Mouse (Mus musculus) kidney, postnatal 4 days (tissue): ENCODE data around the gene Olfr95.
A peak's percentile ranks its signal among the peaks of the same experiment; 100 is the strongest.
"Not testable (repeated sequence)": the region's sequence is repeated elsewhere in the genome, so short reads cannot be mapped to it uniquely, and the experiment has no call there.

ENCODE experiments used
- DNase-seq, 2 experiments: peaks; one replicate each; pipeline ENCODE4 v3.0.0; 2021; ENCODE audit warnings: mixed read lengths in 2 of 2

The Olfr95 gene

DNA sequence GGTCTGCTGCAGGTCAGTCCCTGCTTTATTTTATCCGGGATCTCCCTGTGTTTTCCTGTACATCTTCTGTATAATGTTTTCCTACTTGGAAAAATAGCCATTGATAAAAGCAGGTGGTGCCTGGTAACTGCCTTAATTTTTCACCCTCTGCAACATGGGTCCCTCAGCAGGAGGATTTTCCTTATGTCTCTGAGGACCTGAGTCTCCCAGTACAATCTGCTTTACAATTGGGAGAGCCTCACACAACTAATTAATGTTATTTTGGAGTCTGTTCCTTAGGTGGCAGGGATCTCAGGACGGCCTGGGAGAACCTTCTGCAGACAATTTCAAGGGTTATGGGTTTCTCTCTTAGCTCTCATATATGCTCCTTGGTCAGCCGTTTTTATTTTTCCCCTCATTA, at the start of gene Olfr95:
Gene Olfr95, minus strand, starts transcription at position 101 of the 400 bp plus-strand sequence.
- DNase-seq, result no peak

DNA sequence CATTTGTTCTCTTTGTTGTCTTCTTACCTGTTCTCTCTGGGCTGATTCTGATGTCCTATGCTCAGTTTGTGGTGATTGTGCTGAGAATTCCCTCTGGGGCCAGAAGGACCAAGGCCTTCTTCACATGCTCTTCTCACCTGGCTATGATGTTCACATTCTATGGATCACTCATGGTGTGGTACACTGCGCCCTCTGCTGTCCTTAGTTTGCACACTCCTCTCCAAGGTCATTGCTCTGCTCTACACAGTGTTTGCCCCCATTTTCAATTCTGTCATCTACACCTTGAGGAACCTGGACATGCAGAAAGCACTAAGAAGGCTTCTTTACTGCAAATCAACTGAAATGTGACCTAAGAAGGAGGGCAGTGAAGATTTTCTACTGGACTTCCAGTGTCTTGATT, 37.6 kb upstream of the Olfr95 start:
- peak; percentile 6 to 9 for DNase-seq

DNA sequence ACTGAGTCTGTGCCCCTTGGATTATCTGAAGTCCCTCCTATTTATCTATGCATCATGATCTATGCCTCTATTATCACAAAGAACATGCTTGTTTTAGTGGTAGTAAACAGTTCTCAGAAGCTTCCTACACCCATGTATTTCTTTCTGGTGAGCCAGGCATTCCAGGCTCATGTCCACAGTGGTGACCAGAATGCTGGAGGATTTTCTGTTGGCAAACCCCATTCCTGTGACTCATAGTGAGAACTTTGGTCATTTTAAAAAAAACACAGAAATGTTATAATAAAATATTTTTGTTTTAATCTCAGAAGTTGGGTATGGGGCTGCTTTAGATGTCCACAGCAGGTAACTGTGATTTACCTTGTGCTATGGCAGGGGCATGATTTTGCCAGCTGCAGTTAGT, 36.5 kb upstream of the Olfr95 start:
- DNase-seq, result no peak

DNA sequence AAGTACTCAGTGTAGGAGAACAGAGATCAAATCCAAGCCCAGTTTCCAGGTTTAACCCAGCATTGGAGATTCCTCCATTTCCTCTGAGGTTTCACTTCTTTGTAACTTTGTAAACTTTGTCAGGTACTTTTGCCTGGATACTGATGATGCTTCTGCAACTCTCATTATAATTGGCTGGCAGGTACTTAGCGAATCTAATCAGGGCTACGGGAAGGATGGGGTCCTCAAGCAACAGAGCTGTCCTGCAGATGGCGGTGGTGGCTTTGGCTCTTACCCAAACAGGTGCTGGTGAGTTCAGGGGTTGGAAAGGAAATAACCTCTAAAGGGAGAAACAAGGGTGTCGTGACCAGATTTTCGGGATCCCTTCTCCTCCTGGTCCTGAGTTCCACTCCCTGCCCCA, 33.8 kb upstream of the Olfr95 start:
- peak; percentile 22 to 36 for DNase-seq

DNA sequence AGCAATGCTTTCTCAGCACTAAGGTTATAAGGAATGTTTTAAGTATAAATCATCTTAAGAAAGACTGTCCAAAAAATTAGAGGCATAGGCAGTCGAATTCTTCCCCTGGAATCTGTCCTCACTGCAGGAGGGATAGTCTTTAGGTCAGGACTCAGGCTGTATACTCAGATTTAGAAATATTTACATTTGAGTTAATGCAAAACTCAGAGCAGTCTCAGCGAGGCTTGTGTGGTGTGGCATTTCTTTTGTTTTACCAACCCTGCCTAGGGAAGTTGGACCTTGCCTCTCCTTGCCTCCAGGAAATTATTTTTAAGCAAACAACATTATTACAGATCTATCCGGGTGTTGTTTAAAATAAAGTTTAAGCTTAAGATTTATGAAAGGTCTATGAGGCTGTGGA, 29.3 kb upstream of the Olfr95 start:
- DNase-seq, result no peak

DNA sequence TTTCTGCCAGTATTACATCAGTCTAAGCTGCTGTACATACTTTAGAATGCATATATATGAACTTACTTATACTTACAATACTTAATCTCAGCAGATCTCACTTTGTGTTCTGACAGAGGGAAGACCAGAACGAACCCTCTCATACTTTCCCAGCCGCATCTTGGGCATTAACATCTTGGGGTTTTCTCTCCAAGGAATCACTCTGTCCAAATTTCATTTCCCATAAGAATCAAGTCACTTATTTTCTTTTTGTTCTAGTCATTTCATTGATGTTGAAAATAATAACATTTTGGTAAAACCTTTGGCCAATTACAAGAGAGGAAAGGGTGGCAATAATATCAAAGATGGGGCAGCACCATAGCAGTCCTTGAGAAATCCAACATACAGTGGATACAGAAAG, 24.3 kb upstream of the Olfr95 start, which contains the start of gene Olfr97:
Gene Olfr97, minus strand, starts transcription at position 101 of the 400 bp plus-strand sequence.
- not testable (repeated sequence) for DNase-seq

DNA sequence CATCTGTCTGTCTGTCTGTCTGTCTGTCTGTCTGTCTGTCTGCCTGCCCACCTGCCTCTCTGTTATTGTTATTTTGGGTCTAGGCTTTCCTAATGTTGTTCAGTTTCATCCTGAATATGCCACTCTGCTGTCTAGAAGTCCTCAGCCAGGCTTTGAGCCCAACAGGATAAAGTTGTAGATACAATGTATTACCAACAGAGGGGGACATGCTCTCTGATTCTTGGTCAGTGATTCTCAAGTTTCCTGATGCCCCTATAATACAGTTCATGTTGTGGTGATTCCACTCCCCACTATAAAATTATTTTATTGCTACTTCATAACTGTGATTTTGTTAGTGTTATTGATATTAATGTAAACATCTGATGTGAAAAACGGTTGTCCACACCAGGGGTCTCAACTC, 9.0 kb upstream of the Olfr95 start:
- no peak for DNase-seq

DNA sequence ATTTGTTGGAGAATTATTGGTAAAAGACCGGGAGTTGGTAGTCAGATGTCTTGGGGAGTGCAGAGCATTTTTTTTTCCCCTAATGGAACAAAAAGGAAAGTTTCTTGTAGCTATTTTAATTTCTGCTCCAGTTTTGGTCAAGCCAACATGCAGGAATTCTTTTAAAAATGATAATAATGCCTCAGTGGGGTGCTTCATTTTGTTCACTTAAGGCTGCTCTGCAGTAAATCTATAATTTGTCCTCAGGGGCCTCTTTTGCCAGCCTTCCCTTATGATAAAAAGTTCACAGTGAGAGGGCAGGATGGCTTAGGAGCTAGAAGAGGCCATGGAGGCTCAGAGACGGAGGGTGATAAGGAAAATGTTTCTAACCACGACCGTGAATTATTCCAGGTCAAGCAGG, 6.9 kb upstream of the Olfr95 start, which contains the start of gene Olfr96:
Gene Olfr96, plus strand, starts transcription at position 301 of the 400 bp plus-strand sequence.
- no peak for DNase-seq

DNA sequence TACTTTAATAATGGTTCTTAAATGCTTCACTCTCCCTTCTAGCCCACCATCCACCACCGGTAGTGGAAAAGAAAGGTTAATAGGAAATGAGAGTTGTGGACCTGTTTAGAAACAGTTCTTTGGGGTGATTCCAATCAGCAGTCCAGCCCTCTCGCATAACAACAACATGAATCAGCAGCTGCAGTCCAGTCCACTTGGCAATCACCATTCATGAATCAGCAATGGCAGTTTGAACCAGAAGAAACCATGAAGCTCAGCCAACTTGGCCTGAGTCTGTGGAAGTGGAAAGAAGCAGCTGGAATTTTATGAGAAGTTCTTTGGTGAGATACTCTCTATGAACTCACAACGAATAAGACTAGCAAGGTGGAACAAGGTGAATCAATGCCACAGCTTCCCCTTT, 5.6 kb upstream of the Olfr95 start:
- DNase-seq, result no peak

DNA sequence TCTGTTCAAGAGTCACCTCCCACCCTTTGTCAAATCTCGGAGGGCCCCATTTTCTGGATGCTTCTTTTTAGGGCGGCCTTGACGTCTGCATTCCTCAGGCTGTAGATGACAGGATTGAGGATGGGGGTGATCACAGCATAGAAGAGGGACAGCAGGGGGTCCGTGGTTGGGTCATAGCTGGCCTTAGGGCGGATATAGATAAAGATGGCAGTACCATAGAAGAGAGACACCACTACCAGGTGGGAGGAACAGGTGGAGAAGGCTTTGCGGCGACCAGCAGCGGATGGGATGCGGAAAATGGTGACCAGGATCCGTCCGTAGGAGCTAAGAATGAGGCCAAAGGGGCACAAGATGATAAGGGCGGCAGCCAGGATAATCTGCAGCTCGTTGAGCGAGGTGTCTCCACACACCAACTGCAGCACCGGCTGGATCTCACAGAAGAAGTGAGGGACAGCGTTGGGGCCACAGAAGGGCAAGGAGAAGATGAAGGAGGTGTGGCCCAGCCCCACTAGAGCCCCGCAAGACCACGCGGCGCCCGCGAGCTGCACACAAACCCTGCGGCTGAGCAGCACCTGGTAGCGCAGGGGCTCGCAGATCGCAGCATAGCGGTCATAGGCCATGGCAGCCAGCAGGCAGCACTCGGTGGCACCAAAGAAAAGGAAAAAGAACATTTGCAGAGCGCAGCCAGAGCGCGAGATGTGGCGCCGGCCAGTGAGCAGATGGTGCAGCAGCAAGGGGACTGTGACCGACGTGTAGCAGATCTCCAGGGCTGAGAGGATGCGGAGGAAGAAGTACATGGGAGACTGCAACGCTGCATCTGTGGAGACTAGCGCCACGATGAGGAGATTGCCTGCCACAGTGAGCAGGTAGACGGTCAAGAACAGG, 1.8 kb downstream of the Olfr95 start:
- no peak for DNase-seq

DNA sequence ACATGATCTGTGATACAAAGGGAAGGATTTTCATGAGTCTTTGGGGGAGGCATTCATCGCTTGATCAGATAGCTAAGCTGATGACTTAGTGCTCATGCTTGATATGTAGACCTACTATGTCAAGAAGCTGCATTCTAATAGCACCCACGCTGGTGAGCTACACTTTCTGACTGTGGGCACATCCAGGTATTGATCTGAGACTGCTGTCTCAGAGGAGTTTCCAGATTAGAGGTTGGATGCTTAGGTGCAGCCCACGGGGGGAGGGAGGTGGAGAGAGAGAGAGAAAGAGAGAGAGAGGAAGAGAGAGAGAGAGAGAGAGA, 9.0 kb downstream of the Olfr95 start:
- no peak for DNase-seq

DNA sequence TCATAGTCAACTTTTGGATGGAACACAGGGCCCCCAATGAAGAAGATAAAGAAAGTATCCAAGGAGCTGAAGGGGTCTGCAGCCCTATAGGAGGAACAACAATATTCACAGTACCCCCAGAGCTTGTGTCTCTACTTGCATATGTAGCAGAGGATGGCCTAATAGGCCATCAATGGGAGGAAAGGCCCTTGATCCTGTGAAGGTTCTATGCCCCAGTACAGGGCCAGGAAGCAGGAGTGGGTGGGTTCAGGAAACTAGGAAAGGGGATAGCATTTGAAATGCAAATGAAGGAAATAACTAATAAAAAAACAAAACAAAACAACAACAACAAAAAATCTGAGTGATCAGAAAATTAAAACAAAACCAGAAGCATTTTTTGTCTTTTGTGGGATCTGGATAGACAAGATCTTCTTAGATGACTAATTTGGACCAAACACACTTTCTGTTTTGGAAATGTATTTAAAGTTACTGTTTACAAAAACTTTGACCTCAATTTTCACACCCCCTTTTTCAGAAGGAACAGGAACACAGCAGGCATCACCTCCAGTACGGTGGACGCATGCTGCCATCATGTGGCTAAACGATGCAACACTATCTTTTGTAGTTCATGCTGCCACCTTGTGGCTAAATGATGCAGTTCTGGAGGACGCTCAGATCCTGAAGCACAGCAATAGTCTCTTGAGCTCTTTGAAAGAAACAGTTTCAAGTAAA, 9.6 kb downstream of the Olfr95 start:
- DNase-seq, result peak; percentile 84

DNA sequence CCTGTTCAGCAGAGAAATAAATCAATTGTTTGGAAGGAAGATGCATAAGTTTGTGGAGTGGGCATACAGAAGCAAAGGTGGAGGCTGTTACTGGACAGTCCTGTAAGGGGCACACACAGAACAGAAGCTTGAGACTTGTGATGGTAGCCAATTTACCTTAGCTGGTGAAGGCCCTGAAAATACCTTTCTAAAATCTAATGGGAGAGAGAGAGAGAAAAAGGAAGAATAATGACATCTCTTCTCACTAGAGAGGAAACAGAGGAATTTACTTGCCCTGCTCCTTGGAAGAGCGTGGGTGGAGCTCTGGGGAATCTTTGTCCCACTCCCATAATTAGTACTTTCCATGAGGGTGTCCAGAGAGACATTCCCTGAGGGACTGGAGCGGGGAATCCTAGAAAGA, 12.0 kb downstream of the Olfr95 start, which contains the start of gene Olfr94:
Gene Olfr94, minus strand, starts transcription at position 101 of the 400 bp plus-strand sequence.
- DNase-seq, result no peak

DNA sequence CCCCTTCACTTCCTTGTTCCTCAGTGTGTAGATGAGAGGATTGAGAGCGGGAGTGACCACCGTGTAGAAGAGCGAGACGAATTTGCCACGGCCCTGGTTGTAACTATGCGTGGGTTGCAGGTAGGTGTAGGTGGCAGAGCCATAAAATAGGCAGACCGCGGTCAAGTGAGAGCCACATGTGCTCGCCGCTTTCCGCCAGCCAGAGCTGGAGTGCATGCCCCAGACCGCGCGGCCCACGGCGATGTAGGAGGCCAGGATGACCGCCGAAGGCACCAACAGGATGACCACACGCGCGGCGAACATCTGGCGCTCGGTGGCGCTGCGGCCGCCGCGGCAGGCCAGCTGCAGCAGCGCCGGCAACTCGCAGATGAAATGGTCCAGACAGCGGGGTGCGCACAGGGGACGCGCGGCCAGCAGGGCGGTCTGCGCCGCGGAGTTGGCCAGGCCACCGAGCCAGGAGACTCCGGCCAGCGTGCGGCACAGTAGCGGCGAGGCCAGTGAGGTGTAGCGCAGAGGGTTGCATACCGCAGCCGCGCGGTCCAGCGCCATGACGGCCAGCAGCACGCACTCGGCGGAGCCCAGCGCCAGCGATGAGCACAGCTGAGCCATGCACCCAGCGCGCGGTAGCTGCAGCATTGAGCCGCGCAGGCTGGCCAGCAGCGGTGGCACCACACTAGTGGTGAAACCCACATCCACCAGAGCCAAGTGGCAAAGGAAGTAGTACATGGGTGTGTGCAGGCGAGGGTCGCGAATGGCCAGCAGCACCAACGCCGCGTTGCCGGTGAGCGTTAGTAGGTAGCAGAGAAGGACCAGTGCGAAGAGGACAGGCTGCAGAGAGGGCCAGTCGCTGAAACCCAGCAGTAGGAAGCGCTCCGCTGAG, 15.8 kb downstream of the Olfr95 start:
- peak; percentile 39 to 57 for DNase-seq

DNA sequence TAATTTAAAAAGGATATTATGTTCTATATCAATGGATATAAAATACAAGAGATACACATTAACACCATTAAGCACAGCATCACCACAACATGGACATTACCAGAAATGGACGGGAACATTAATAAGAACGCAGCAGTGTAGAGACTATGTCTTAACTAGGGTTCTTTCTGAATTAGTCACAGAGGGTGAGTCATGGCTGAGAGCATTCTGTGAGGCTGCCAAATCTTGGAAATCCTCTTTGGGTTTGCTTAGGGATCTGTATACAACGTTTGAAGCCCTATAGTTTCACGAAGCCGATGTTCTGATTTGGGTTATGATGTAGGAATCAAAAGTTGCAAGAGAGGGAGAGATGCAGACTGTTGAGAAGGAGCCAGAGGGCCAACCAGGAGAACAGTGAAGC, 18.1 kb downstream of the Olfr95 start:
- no peak for DNase-seq

DNA sequence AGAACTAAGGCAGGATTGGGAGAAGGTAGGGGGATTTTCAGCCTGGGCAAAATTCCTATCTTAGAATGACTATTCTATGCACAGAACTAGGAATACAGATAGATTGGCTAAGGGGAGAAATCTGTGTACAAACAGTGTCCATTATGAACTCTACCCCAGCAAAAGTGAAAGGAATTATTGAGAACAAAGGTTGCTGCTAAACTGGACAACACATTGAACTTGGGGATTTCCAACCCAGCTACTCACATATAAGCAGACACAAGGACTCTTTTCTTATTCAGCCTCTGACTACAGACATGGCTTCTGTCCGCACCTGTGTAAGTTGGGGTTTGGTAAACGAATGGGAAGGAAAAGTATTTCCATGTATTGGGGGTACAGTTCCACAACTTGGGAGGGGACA, 19.3 kb downstream of the Olfr95 start, which contains the start of gene Ubd:
Gene Ubd, plus strand, starts transcription at position 237 of the 400 bp plus-strand sequence.
- DNase-seq, result no peak

DNA sequence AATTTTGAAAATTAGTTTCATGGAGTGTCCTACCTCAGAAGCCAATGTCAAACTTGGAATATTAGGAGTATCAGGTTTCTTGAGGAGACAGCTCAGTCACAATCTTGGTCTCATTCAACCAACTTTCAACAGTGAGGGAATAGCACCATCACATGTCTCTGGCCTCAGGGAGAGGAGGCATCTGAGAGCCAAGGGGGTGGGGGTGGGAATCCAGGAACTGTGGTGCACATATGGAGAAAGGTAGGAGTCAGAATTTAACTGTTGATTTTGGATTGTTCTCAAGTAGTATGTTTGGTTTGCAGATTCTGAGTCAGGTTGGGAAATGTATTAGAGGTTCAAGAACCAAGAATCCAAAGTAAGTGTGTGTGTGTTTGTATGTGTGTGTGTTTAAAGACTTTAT, 19.9 kb downstream of the Olfr95 start:
- no peak for DNase-seq

DNA sequence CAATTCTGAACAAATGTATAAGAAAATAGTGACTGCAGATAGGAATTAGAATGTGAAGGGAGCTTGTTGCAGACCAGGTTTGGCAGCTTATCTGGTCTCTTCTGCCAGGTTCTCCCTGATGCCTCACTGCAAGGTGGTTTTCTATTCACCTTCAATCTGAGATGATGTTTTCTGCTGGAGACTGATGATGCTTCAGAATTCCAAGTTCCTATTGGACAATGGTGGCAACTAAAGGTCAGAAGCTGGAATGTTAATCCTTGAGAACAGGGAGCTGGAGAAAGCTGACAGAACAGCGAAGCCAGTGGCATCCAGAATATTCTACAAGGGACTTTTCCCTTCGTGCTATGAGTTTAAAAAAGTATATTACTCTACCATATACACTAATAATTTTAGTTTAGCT, 22.2 kb downstream of the Olfr95 start:
- peak; percentile 10 to 29 for DNase-seq

DNA sequence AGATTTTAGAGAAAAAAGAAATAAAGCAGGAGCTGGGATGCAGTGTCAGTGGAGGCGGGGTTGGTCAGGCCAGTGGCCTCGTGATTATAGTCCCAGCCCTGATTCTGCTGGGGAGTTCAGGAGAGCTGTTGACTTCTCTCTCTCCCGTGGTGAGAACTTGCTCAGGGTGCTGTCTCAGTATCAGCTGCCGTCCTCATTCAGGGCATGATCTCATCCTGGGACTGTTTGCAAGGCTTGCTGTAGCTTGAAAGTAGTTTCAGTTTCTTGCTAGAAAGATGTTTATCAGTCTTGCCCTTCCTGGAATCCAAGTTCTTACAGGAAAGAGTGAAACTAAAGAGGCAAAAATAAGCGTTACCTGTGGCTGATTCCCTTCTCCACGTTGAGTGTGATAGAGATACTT, 27.4 kb downstream of the Olfr95 start:
- no peak for DNase-seq

DNA sequence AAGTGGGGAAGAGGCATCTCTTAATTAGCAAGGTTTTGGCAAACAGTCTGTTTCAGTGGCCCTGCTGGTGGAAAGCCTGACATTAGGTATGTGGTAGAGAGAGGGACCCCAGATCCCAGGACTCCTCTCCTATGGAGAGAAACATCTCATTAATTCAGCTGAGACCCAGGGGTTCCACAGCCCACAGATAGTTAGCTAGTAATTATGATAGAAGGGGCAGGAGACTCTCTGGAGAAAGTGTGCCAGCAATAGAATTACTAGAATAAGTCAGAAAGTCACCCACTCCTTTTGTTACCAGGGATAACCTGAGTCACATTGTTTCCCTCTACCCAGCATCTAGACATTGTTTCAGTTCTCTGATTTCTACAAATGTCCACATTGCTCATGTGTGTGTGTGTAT, 51.5 kb downstream of the Olfr95 start, which contains the start of gene Olfr93:
Gene Olfr93, minus strand, starts transcription at position 101 of the 400 bp plus-strand sequence.
- no peak for DNase-seq
